Mouse (Mus musculus) heart, postnatal 4 days (tissue): ENCODE measurements at regions not wholly inside any gene's neighbourhood (a gene's known extent, or its start where the extent isn't known, plus 50 kb on each side); places are given as distances from the start of the nearest gene placed in this dataset.
"Not testable (repeated sequence)": the region's sequence is repeated elsewhere in the genome, so short reads cannot be mapped to it uniquely, and the experiment has no call there.

Experiments used
- DNase-seq: peaks from one replicate; pipeline ENCODE4 v3.0.0; 2021

DNA sequence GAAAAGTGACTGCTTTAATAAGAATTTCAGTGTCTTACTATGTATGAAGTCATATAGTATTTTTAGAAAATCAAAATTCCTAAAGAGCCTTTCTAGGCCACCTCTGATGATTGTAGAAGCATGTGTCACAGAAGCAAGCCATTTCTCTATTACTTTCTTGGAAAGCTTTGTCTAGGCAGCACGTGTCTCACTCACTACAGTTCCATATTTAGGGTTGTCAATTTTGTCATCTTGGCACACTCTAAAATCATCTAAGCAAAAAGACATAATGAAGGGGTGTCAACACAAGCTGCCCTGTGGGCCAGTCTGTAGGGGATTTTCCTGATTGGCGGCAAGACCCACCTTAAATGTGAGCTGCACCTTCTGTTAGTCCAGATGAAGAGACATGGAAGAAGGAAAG, 723.1 kb upstream of the Brinp1 start:
- DNase-seq: no peak

DNA sequence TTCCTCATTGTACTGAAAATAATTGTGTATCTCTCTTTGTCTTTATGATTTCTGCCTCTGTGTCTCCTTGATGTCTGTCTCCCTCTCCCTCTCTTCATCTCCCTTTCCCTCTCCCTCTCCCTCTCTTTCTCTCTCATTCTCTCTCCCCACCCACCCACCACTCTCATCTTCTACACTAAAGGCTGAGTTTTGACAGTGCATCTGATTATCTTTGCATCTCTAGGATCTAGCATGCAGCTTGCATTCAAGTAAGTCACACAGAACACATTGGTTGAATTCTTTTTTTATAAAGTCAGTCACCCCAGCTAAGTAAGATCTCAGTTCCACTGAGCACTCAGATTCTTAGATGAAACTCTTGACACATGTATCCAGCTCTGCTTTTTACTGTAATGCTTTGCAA, 719.3 kb upstream of the Brinp1 start:
- DNase-seq: no peak

GRCm38 (mm10) chr4:69628908-69629307, 674.7 kb upstream of the Brinp1 start:
- DNase-seq: no peak

GRCm38 (mm10) chr4:69626426-69626825, 672.2 kb upstream of the Brinp1 start:
- DNase-seq: not testable (repeated sequence)

- DNase-seq: no peak
Measured at GRCm38 (mm10) chr4:69625831-69626230, 671.6 kb upstream of the Brinp1 start.

GRCm38 (mm10) chr4:69621058-69621609, 666.9 kb upstream of the Brinp1 start:
- DNase-seq: no peak

DNA sequence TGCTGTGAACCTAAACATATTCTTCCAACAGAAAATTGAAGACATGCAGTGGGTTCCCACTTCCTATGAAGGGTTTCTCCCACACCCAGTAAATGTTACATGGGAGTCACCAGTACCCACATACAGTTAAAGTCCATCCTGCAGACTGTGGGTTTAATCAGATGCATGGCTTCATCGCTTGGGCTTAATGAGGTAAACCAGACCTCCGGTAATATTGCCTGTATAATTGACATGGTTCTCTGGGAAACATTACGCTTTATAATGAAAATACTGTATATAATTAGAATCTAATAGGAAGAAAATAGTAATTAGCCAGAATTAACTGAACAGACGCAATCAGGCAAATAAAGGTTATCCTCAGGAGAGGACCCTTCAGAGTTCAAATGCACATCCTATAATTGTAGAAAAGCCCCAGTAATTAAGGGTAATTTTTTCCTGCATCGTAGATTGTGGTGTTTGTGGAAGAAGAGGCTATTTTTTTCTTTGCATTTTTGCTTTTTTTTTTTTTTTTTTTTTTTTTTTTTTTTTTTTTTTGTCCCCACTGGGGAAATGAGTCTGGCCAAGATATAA, 664.0 kb upstream of the Brinp1 start:
- DNase-seq: no peak

DNA sequence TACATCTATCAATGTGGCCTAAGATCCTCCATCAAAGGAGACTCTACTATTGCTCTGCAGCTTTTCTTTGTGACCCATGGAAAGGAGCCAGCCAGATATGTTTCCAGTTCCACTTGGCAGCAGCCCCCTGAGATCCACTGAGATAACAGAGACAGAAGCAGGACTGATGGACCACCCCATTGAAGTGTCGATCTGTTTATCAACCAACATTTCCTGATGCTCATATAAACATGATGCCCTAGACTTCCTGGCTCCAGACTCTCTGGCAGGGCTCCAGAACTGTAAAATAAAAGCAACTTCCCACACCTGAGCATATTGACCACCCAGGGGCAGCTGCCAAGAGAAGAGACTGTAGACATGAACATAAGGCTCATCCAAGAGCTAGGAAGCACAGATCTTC, 660.7 kb upstream of the Brinp1 start:
- no peak for DNase-seq

GRCm38 (mm10) chr4:69611681-69612300, 657.6 kb upstream of the Brinp1 start:
- no peak for DNase-seq

DNA sequence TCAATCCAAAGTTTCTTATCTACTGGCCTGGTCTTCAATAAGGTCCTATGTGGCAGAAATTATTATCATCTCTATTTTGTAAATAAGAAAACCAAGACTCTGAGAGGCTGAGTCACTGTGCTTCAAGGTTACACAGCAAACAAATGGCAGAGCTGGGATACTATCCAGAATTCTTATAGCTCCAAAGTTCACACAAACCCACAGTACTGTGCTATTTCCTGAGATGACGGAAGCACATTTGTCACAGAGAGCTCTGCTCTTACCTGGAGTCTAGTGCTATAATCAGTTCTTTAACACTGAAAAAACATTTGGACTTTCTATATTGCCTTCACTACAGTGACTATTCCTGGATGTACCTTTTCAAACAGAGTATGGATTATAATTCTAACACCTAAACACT, 654.7 kb upstream of the Brinp1 start:
- no peak for DNase-seq

- no peak for DNase-seq
Measured at GRCm38 (mm10) chr4:69596992-69597541, 642.9 kb upstream of the Brinp1 start.

GRCm38 (mm10) chr4:69594022-69594421, 639.8 kb upstream of the Brinp1 start:
- no peak for DNase-seq

DNA sequence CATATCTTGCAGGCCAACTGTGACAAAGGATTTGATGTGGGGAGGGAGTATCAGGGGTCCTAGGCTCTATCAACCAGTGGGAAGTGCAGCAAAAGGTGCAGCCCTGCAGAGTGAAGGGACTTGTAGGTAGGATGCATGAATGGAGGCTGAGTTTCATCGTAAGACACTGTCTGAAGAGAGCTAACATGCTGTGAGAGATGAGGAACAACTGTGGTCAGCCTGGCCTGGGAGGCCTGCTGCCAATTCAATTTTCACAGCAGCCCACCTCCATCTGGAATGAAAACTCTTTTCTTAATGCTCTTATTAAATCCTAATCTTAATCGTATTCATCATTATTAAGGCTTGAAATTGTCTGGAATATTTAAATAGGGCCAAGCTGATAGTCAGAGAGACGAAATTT, 622.1 kb upstream of the Brinp1 start:
- DNase-seq: no peak

- DNase-seq: no peak
Measured at GRCm38 (mm10) chr4:69548104-69548503, 593.9 kb upstream of the Brinp1 start.

GRCm38 (mm10) chr4:69538172-69538908, 584.1 kb upstream of the Brinp1 start:
- DNase-seq: peak; percentile 36

GRCm38 (mm10) chr4:69533107-69533506, 578.9 kb upstream of the Brinp1 start:
- DNase-seq: no peak

GRCm38 (mm10) chr4:69523112-69523511, 568.9 kb upstream of the Brinp1 start:
- DNase-seq: no peak

DNA sequence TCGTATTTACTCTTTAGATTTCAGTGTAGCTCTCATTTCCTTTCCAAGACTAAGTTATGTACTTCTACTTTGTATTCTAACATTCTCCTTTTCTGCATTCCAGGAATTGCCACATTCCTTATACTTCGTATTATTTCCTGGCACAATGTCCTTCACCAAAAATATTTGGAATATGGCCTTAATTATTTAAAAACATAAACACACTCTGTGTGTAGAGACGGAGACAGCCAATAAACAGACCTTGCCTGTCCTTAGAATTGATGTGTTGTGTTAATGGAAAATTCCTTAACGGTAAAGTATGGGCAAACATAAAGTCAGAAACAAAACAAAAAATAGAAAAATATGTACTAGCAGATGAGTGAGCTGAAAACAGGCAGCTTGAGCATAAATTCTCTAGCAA, 554.1 kb upstream of the Brinp1 start:
- no peak for DNase-seq

GRCm38 (mm10) chr4:69471200-69471599, 517.0 kb upstream of the Brinp1 start:
- no peak for DNase-seq

DNA sequence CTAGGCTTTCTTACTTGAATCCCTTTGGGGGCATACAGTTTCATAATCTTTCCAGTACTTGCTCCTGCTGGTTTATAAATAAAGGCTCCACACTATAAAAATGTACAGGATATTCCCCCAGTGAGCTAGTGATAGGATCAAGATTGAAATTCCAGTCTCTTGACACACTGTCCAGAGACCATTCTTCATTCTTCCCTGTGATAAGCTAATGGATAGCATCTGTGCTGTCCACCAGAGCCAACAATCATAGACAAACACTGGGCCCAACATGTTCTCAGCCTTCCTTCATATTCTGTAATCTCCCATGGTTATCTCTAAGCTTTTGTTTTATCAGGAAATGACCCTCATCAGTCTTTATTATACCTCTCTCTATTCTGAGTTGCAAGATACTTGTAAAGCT, 505.8 kb upstream of the Brinp1 start:
- DNase-seq: no peak

- DNase-seq: no peak
Measured at GRCm38 (mm10) chr4:69456420-69456819, 502.2 kb upstream of the Brinp1 start.

DNA sequence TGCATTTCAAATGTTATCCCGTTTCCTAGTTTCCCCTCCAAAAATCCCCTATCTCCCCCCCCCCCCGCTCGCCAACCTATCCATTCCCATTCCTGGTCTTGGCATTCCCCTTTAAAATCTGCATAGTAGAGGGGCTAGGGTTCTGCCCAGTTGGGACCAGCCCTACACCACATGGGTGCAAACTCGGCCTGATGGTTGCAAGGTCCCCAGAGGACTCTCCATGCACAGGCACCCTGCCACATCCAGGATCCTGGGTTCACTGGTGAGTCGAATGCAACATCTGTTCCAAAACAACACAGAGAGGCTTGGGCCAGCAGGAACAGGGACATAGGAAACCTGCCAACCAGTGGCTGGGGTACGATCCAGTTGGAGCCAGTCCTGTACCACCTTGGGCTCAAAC, 492.0 kb upstream of the Brinp1 start:
- no peak for DNase-seq

DNA sequence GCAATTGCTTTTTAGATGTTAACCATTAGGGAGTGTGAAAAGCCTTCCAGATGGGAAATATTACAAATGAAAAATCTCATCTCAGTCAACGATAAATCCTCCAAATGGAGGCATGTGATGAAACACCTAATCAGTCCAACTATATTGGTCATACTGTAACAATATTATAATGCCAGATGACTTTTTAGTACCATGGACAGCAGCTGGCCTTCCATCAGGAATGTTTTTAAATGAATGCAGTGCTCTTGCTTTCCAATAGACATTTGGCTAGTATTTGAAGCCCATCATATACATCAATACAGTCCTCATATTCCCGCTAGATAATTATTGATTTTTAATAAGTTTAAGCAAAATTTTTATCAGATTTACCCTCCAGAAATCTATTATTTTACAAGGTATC, 489.8 kb upstream of the Brinp1 start:
- no peak for DNase-seq

DNA sequence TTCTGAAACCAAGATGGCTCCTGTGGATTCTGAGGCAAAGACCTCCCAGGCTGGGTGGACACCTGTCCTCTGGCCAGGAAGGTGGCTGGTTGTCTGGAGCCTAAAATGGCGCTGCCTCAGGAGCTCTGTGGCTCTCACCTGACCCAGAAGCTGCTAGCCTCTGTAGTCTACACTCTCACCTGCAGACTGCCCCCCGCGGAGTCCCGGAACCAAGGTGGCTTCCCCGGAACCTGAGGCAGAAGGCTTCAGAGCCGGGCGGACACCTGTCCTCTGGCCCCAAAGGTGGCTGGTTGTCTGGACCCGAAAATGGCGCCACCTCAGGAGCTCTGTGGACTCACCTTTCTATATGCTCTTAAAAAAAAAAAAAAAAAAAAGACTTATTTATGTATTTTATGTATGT, 481.2 kb upstream of the Brinp1 start:
- DNase-seq: no peak
